Mouse (Mus musculus): ENCODE data around the gene Man1a2.

- TF ChIP-seq POLR2A (IDR thresholded peaks at IDR 0.05; ENCODE audit: borderline replicate concordance, low read depth, low read length) (no peak), CTCF (IDR thresholded peaks at IDR 0.05; ENCODE audit: low read depth, low read length) (no peak)
Observed at GRCm38 (mm10) chr3:100702875-100703846, 17.9 kb upstream of the Man1a2 start.
